Mouse (Mus musculus): Measurements from ENCODE around the gene Arl14ep.

GRCm38 (mm10) chr2:107013161-107013560, 38.9 kb upstream of the Arl14ep start:
- TF ChIP-seq CTCF (IDR thresholded peaks at IDR 0.05; ENCODE audit: insufficient read depth, low read depth, low read length) (no peak), POLR2A (IDR thresholded peaks at IDR 0.05; ENCODE audit: insufficient read depth, low read depth, low read length) (no peak)
